Mouse (Mus musculus): ENCODE results near the gene Cyp4a31. TPM values are rescaled to one million over a fixed set of nuclear protein-coding genes. Genes with fewer than 3 reads are reported as not detected.
"Not testable (repeated sequence)": the region's sequence is repeated elsewhere in the genome, so short reads cannot be mapped to it uniquely, and the experiment has no call there.

Gene Cyp4a31
- 0.28 TPM in 1 of 2 replicates, not detected in the other for polyA plus RNA-seq (2012; rRNA removed)

- H3K27me3 ChIP-seq (ENCODE audit: control insufficient read depth, insufficient read depth, low read length) = no peaks in the 10 kb centered on the region
- no peak within 1 kb of the TSS for H3K4me3 ChIP-seq (ENCODE audit: control insufficient read depth, low read depth, low read length)
- H3K36me3 ChIP-seq (ENCODE audit: control insufficient read depth, insufficient read depth, low read length) = no peaks in the 10 kb centered on the region
- no peak within 1 kb of the TSS for H3K27ac ChIP-seq (ENCODE audit: control insufficient read depth, insufficient read depth, low read depth, low read length)
- no peak for TF ChIP-seq POLR2A (IDR thresholded peaks at IDR 0.05; ENCODE audit: control insufficient read depth, low read depth, low read length)
- no peak for TF ChIP-seq CTCF (IDR thresholded peaks at IDR 0.05; ENCODE audit: control insufficient read depth, insufficient read depth, insufficient replicate concordance, low read depth, low read length)
- no peaks in the 10 kb centered on the region for H3K4me1 ChIP-seq (ENCODE audit: control insufficient read depth, insufficient read depth, low read length)
These were observed at the start of gene Cyp4a31 for GRCm38 (mm10) chr4:115563401-115563800. Gene Cyp4a31, plus strand, starts transcription at chr4:115563649.

DNA sequence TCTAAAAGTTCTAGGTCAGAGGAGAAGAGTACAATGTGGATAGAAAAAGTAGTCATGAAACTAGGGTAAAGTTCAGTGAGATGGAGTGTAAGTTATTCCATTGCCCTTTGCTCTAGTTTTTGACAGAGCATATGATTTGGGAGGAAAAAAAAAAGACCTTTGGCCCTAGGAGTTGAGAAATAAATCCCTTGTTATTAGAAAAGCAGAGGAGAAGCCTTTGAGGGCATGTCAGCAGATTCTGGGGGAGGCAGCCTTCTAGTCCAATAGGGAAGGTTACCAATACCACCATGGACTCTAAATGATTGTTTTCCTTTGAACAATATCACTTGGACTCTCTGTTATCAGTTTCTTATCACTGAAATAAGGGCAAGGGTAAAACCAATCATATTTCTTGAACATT, 49.5 kb upstream of the Cyp4a31 start:
- H3K27ac ChIP-seq (ENCODE audit: control insufficient read depth, insufficient read depth, low read depth, low read length); H3K4me3 ChIP-seq (ENCODE audit: control insufficient read depth, low read depth, low read length); H3K4me1 ChIP-seq (ENCODE audit: control insufficient read depth, insufficient read depth, low read length); H3K36me3 ChIP-seq (ENCODE audit: control insufficient read depth, insufficient read depth, low read length); H3K27me3 ChIP-seq (ENCODE audit: control insufficient read depth, insufficient read depth, low read length): not testable (repeated sequence)

DNA sequence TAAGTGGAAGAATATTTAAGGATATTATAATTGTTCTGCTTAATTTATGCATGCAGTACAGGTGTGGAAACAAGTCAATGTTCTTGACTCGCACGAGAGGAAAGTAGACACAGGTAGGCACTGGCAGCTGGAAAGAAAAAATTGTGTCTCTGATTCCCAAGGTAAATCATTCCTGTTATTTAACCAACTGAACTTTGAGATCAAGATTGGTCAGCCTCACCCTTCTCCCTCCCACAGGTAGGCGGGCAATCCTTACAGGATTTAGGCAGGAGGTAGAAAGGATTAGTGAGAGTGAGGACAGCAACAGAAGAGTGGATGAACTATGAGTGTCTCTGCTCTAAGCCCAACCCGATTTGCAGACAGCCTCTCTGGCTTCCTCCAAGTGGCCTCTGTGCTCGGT, 45.4 kb upstream of the Cyp4a31 start, which contains the start of gene Cyp4a10:
Gene Cyp4a10 (plus strand): TSS at position 265 of the 400 bp plus-strand sequence.
- H3K4me1 ChIP-seq (ENCODE audit: control insufficient read depth, insufficient read depth, low read length); H3K4me3 ChIP-seq (ENCODE audit: control insufficient read depth, low read depth, low read length); H3K27me3 ChIP-seq (ENCODE audit: control insufficient read depth, insufficient read depth, low read length); H3K27ac ChIP-seq (ENCODE audit: control insufficient read depth, insufficient read depth, low read depth, low read length); H3K36me3 ChIP-seq (ENCODE audit: control insufficient read depth, insufficient read depth, low read length): not testable (repeated sequence)

- Histone ChIP-seq H3K4me3 (ENCODE audit: control insufficient read depth, low read depth, low read length) (no peak overlapping the region), H3K4me1 (ENCODE audit: control insufficient read depth, insufficient read depth, low read length) (no peaks in the 10 kb centered on the region), H3K36me3 (ENCODE audit: control insufficient read depth, insufficient read depth, low read length) (no peaks in the 10 kb centered on the region), H3K27ac (ENCODE audit: control insufficient read depth, insufficient read depth, low read depth, low read length) (no peak overlapping the region), H3K27me3 (ENCODE audit: control insufficient read depth, insufficient read depth, low read length) (no peaks in the 10 kb centered on the region)
- TF ChIP-seq POLR2A (IDR thresholded peaks at IDR 0.05; ENCODE audit: control insufficient read depth, low read depth, low read length) (no peak), CTCF (IDR thresholded peaks at IDR 0.05; ENCODE audit: control insufficient read depth, insufficient read depth, insufficient replicate concordance, low read depth, low read length) (no peak)
These were observed 44.0 kb upstream of the Cyp4a31 start for GRCm38 (mm10) chr4:115519444-115519843.

DNA sequence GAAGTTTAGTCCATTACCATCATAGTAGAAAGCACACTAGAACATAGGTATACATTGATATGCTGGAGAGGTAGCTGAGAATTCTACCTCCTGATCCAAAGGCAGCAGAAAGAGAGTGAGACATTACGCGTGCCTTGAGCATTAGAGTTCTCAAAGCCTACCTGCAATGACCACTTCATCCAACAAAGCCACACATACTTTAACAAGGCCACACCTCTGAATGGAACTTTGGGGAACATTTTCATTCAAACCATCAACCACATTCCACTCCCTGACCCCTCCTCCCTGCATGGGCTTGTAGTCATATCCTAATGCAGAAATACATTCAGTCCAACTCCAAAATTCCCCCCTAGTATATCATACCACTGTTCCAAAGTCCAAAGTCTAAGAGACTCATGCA, 41.7 kb upstream of the Cyp4a31 start:
- Histone ChIP-seq H3K27ac (ENCODE audit: control insufficient read depth, insufficient read depth, low read depth, low read length) (no peak overlapping the region), H3K27me3 (ENCODE audit: control insufficient read depth, insufficient read depth, low read length) (no peaks in the 10 kb centered on the region), H3K36me3 (ENCODE audit: control insufficient read depth, insufficient read depth, low read length) (no peaks in the 10 kb centered on the region), H3K4me1 (ENCODE audit: control insufficient read depth, insufficient read depth, low read length) (no peaks in the 10 kb centered on the region), H3K4me3 (ENCODE audit: control insufficient read depth, low read depth, low read length) (no peak overlapping the region)
- TF ChIP-seq POLR2A (IDR thresholded peaks at IDR 0.05; ENCODE audit: control insufficient read depth, low read depth, low read length) (no peak), CTCF (IDR thresholded peaks at IDR 0.05; ENCODE audit: control insufficient read depth, insufficient read depth, insufficient replicate concordance, low read depth, low read length) (no peak)

GRCm38 (mm10) chr4:115545101-115545500, 18.3 kb upstream of the Cyp4a31 start:
- Histone ChIP-seq H3K4me1 (ENCODE audit: control insufficient read depth, insufficient read depth, low read length) (no peaks in the 10 kb centered on the region), H3K27me3 (ENCODE audit: control insufficient read depth, insufficient read depth, low read length) (no peaks in the 10 kb centered on the region), H3K36me3 (ENCODE audit: control insufficient read depth, insufficient read depth, low read length) (no peaks in the 10 kb centered on the region), H3K27ac (ENCODE audit: control insufficient read depth, insufficient read depth, low read depth, low read length) (no peak overlapping the region), H3K4me3 (ENCODE audit: control insufficient read depth, low read depth, low read length) (no peak overlapping the region)
- TF ChIP-seq POLR2A (IDR thresholded peaks at IDR 0.05; ENCODE audit: control insufficient read depth, low read depth, low read length) = no peak
- no peak for TF ChIP-seq CTCF (IDR thresholded peaks at IDR 0.05; ENCODE audit: control insufficient read depth, insufficient read depth, insufficient replicate concordance, low read depth, low read length)

- Histone ChIP-seq H3K36me3 (ENCODE audit: control insufficient read depth, insufficient read depth, low read length) (no peaks in the 10 kb centered on the region), H3K27ac (ENCODE audit: control insufficient read depth, insufficient read depth, low read depth, low read length) (no peak overlapping the region), H3K4me3 (ENCODE audit: control insufficient read depth, low read depth, low read length) (no peak overlapping the region), H3K27me3 (ENCODE audit: control insufficient read depth, insufficient read depth, low read length) (no peaks in the 10 kb centered on the region), H3K4me1 (ENCODE audit: control insufficient read depth, insufficient read depth, low read length) (no peaks in the 10 kb centered on the region)
- TF ChIP-seq CTCF (IDR thresholded peaks at IDR 0.05; ENCODE audit: control insufficient read depth, insufficient read depth, insufficient replicate concordance, low read depth, low read length) (no peak), POLR2A (IDR thresholded peaks at IDR 0.05; ENCODE audit: control insufficient read depth, low read depth, low read length) (no peak)
These were observed 17.2 kb upstream of the Cyp4a31 start for GRCm38 (mm10) chr4:115546141-115546828.

DNA sequence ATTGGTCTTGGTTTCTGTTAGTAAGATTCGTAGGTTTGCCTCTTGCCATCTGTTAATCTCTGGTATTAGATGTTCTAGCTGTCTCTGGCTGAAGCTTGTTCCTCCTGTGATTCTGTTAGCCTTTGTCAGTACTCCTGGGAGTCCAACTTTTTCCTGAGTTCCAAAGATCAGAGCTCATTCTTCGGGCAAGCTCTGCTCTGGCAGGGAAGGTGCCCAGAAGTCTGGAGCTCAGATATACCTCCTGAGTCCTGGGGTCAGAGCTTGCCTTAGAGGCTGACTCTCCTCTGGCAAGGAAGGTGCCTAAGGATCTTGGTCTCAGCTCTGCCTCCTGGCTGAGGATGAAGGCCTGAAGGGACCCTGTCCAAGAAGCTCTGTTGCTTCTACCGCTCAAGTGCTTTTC, 10.7 kb upstream of the Cyp4a31 start:
- H3K4me3 ChIP-seq (ENCODE audit: control insufficient read depth, low read depth, low read length) = no peak overlapping the region
- H3K4me1 ChIP-seq (ENCODE audit: control insufficient read depth, insufficient read depth, low read length) = no peaks in the 10 kb centered on the region
- H3K36me3 ChIP-seq (ENCODE audit: control insufficient read depth, insufficient read depth, low read length) = no peaks in the 10 kb centered on the region
- H3K27ac ChIP-seq (ENCODE audit: control insufficient read depth, insufficient read depth, low read depth, low read length) = no peak overlapping the region
- H3K27me3 ChIP-seq (ENCODE audit: control insufficient read depth, insufficient read depth, low read length) = no peaks in the 10 kb centered on the region
- no peak for TF ChIP-seq CTCF (IDR thresholded peaks at IDR 0.05; ENCODE audit: control insufficient read depth, insufficient read depth, insufficient replicate concordance, low read depth, low read length)
- no peak for TF ChIP-seq POLR2A (IDR thresholded peaks at IDR 0.05; ENCODE audit: control insufficient read depth, low read depth, low read length)
